Mouse (Mus musculus) induced T-regulatory cell, adult 2 months (primary cell): ENCODE results near the gene Lmbrd2.
A peak's percentile ranks its signal among the peaks of the same experiment; 100 is the strongest.
"Not testable (repeated sequence)": the region's sequence is repeated elsewhere in the genome, so short reads cannot be mapped to it uniquely, and the experiment has no call there.

ENCODE experiments used
- DNase-seq: peaks from one replicate; pipeline ENCODE4 v3.0.0-alpha.2; 2012; ENCODE audit warnings: low read depth

Gene Lmbrd2

GRCm38 (mm10) chr15:9134891-9135507, 5.4 kb upstream of the Lmbrd2 start:
- no peak for DNase-seq

- DNase-seq: no peak
These were observed 903 bp upstream of the Lmbrd2 start for GRCm38 (mm10) chr15:9139447-9139846.

GRCm38 (mm10) chr15:9140684-9141171, 378 bp downstream of the Lmbrd2 start:
- peak; percentile 71 for DNase-seq

- no peak for DNase-seq
These were observed 15.0 kb downstream of the Lmbrd2 start, which contains the start of gene Skp2 for GRCm38 (mm10) chr15:9155325-9155724. TSS of gene Skp2 (minus strand) at chr15:9155425.

- no peak for DNase-seq
These were observed 22.3 kb downstream of the Lmbrd2 start for GRCm38 (mm10) chr15:9162557-9163070.

GRCm38 (mm10) chr15:9164125-9164524, 23.8 kb downstream of the Lmbrd2 start:
- no peak for DNase-seq

- no peak for DNase-seq
These were observed 36.7 kb downstream of the Lmbrd2 start for GRCm38 (mm10) chr15:9177038-9177437.

GRCm38 (mm10) chr15:9183995-9184394, 43.6 kb downstream of the Lmbrd2 start:
- DNase-seq: no peak

GRCm38 (mm10) chr15:9189796-9190195, 49.4 kb downstream of the Lmbrd2 start:
- peak; percentile 4 for DNase-seq

GRCm38 (mm10) chr15:9192685-9193084, 52.3 kb downstream of the Lmbrd2 start:
- DNase-seq: peak; percentile 8

GRCm38 (mm10) chr15:9198421-9198820, 58.1 kb downstream of the Lmbrd2 start:
- DNase-seq: no peak

GRCm38 (mm10) chr15:9211891-9212290, 71.5 kb downstream of the Lmbrd2 start:
- no peak for DNase-seq

- not testable (repeated sequence) for DNase-seq
These were observed 72.7 kb downstream of the Lmbrd2 start for GRCm38 (mm10) chr15:9213026-9213425.

GRCm38 (mm10) chr15:9213431-9213830, 73.1 kb downstream of the Lmbrd2 start:
- DNase-seq: not testable (repeated sequence)

- no peak for DNase-seq
These were observed 76.1 kb downstream of the Lmbrd2 start for GRCm38 (mm10) chr15:9216446-9216845.

- not testable (repeated sequence) for DNase-seq
These were observed 90.6 kb downstream of the Lmbrd2 start for GRCm38 (mm10) chr15:9230917-9231316.

GRCm38 (mm10) chr15:9246345-9246744, 106.0 kb downstream of the Lmbrd2 start:
- DNase-seq: no peak
